Mouse (Mus musculus): Measurements from ENCODE around the gene Hrct1. TPM values are rescaled to one million over a fixed set of nuclear protein-coding genes. Genes with fewer than 3 reads are reported as not detected.
A peak's percentile ranks its signal among the peaks of the same experiment; 100 is the strongest.

Gene Hrct1
- 1.1 and 1.3 TPM in 2 replicates for polyA plus RNA-seq (2015; fragmentation: Nextera tagmentation; extraction: Ambion mirVana)

GRCm38 (mm10) chr4:43726995-43727394 lies at the start of gene Hrct1:
Hrct1 (plus strand) TSS chr4:43727188.
- Histone ChIP-seq H3K36me3 (ENCODE audit: insufficient read depth, low read length) (no peaks in the 10 kb centered on the region), H3K9ac (replicated peaks; ENCODE audit: low read length) (no peak within 1 kb of the TSS; the same call in 1 of the 2 replicates), H3K4me3 (ENCODE audit: low read length) (no peak within 1 kb of the TSS), H3K9me3 (ENCODE audit: low read length) (no peaks in the 10 kb centered on the region), H3K27me3 (ENCODE audit: insufficient read depth, low read length) (no peaks in the 10 kb centered on the region), H3K4me1 (ENCODE audit: insufficient read depth, low read length) (peaks cover 31% of the 10 kb centered on the region), H3K27ac (ENCODE audit: low read length) (peak within 1 kb of the TSS; percentile 84), H3K4me2 (replicated peaks; ENCODE audit: low read depth, low read length) (no peak within 1 kb of the TSS)
- ATAC-seq (ENCODE audit: low FRiP score, low TSS enrichment) = peak; percentile 78
- WGBS = 30% methylated on average over 3 of the region's 3 CpGs

- WGBS = 89% methylated on average over 6 of the region's 6 CpGs
- H3K27me3 ChIP-seq (ENCODE audit: insufficient read depth, low read length) = no peaks in the 10 kb centered on the region
- H3K27ac ChIP-seq (ENCODE audit: low read length) = no peak overlapping the region
- ATAC-seq (ENCODE audit: low FRiP score, low TSS enrichment) = no peak
- H3K4me1 ChIP-seq (ENCODE audit: insufficient read depth, low read length) = no peaks in the 10 kb centered on the region
- H3K4me3 ChIP-seq (ENCODE audit: low read length) = no peak overlapping the region
- no peak overlapping the region for H3K4me2 ChIP-seq (replicated peaks; ENCODE audit: low read depth, low read length)
- H3K9ac ChIP-seq (replicated peaks; ENCODE audit: low read length) = no peak overlapping the region
- no peaks in the 10 kb centered on the region for H3K9me3 ChIP-seq (ENCODE audit: low read length)
- H3K36me3 ChIP-seq (ENCODE audit: insufficient read depth, low read length) = no peaks in the 10 kb centered on the region; the same call in 1 of the 2 replicates
Observed at GRCm38 (mm10) chr4:43678541-43678940, 48.4 kb upstream of the Hrct1 start.

GRCm38 (mm10) chr4:43679416-43680043 lies 47.5 kb upstream of the Hrct1 start:
- WGBS = 82% methylated on average over 7 of the region's 7 CpGs

GRCm38 (mm10) chr4:43690021-43690420 lies 37.0 kb upstream of the Hrct1 start:
- Histone ChIP-seq H3K36me3 (ENCODE audit: insufficient read depth, low read length) (0 out of 2 replicates have a peak, but pooled peaks cover 4% of the 10 kb centered on the region), H3K4me1 (ENCODE audit: insufficient read depth, low read length) (peaks cover under 1% of the 10 kb centered on the region; the same call in 1 of the 2 replicates), H3K4me2 (replicated peaks; ENCODE audit: low read depth, low read length) (no peak overlapping the region), H3K27me3 (ENCODE audit: insufficient read depth, low read length) (no peaks in the 10 kb centered on the region), H3K27ac (ENCODE audit: low read length) (no peak overlapping the region), H3K4me3 (ENCODE audit: low read length) (no peak overlapping the region), H3K9ac (replicated peaks; ENCODE audit: low read length) (no peak overlapping the region), H3K9me3 (ENCODE audit: low read length) (no peaks in the 10 kb centered on the region)
- ATAC-seq (ENCODE audit: low FRiP score, low TSS enrichment) = no peak
- WGBS = 93% methylated on average over 17 of the region's 17 CpGs

More at GRCm38 (mm10) chr4:43679416-43680043, 47.5 kb upstream of the Hrct1 start:
- Histone ChIP-seq H3K9ac (replicated peaks; ENCODE audit: low read length) (no peak overlapping the region), H3K27ac (ENCODE audit: low read length) (no peak overlapping the region), H3K27me3 (ENCODE audit: insufficient read depth, low read length) (no peaks in the 10 kb centered on the region), H3K36me3 (ENCODE audit: insufficient read depth, low read length) (no peaks in the 10 kb centered on the region; the same call in 1 of the 2 replicates), H3K4me3 (ENCODE audit: low read length) (no peak overlapping the region), H3K4me1 (ENCODE audit: insufficient read depth, low read length) (no peaks in the 10 kb centered on the region), H3K4me2 (replicated peaks; ENCODE audit: low read depth, low read length) (no peak overlapping the region), H3K9me3 (ENCODE audit: low read length) (no peaks in the 10 kb centered on the region)
- ATAC-seq (ENCODE audit: low FRiP score, low TSS enrichment) = no peak

GRCm38 (mm10) chr4:43691026-43691425 lies 36.0 kb upstream of the Hrct1 start:
- no peak overlapping the region for H3K4me2 ChIP-seq (replicated peaks; ENCODE audit: low read depth, low read length)
- H3K9me3 ChIP-seq (ENCODE audit: low read length) = no peaks in the 10 kb centered on the region
- WGBS = 80% methylated on average over 5 of the region's 5 CpGs
- H3K4me1 ChIP-seq (ENCODE audit: insufficient read depth, low read length) = peaks cover 6% of the 10 kb centered on the region
- no peak overlapping the region for H3K27ac ChIP-seq (ENCODE audit: low read length)
- no peak overlapping the region for H3K9ac ChIP-seq (replicated peaks; ENCODE audit: low read length)
- H3K27me3 ChIP-seq (ENCODE audit: insufficient read depth, low read length) = no peaks in the 10 kb centered on the region
- H3K4me3 ChIP-seq (ENCODE audit: low read length) = no peak overlapping the region
- H3K36me3 ChIP-seq (ENCODE audit: insufficient read depth, low read length) = no peaks in the 10 kb centered on the region
- ATAC-seq (ENCODE audit: low FRiP score, low TSS enrichment) = no peak

GRCm38 (mm10) chr4:43693806-43694241 lies 33.2 kb upstream of the Hrct1 start:
- Histone ChIP-seq H3K27me3 (ENCODE audit: insufficient read depth, low read length) (no peaks in the 10 kb centered on the region), H3K36me3 (ENCODE audit: insufficient read depth, low read length) (no peaks in the 10 kb centered on the region), H3K27ac (ENCODE audit: low read length) (no peak overlapping the region), H3K4me2 (replicated peaks; ENCODE audit: low read depth, low read length) (no peak overlapping the region), H3K4me1 (ENCODE audit: insufficient read depth, low read length) (peaks cover 6% of the 10 kb centered on the region), H3K9me3 (ENCODE audit: low read length) (no peaks in the 10 kb centered on the region), H3K9ac (replicated peaks; ENCODE audit: low read length) (no peak overlapping the region), H3K4me3 (ENCODE audit: low read length) (no peak overlapping the region)
- 71% methylated on average over 5 of the region's 5 CpGs for WGBS
- ATAC-seq (ENCODE audit: low FRiP score, low TSS enrichment) = no peak

GRCm38 (mm10) chr4:43694439-43695248 lies 32.3 kb upstream of the Hrct1 start:
- Histone ChIP-seq H3K27me3 (ENCODE audit: insufficient read depth, low read length) (no peaks in the 10 kb centered on the region), H3K36me3 (ENCODE audit: insufficient read depth, low read length) (no peaks in the 10 kb centered on the region), H3K9me3 (ENCODE audit: low read length) (no peaks in the 10 kb centered on the region), H3K4me3 (ENCODE audit: low read length) (no peak overlapping the region), H3K4me2 (replicated peaks; ENCODE audit: low read depth, low read length) (no peak overlapping the region), H3K27ac (ENCODE audit: low read length) (no peak overlapping the region), H3K9ac (replicated peaks; ENCODE audit: low read length) (no peak overlapping the region), H3K4me1 (ENCODE audit: insufficient read depth, low read length) (peaks cover 6% of the 10 kb centered on the region)
- WGBS = 86% methylated on average over 1 of the region's 1 CpGs
- no peak for ATAC-seq (ENCODE audit: low FRiP score, low TSS enrichment)

GRCm38 (mm10) chr4:43695249-43695671 lies 31.7 kb upstream of the Hrct1 start:
- Histone ChIP-seq H3K36me3 (ENCODE audit: insufficient read depth, low read length) (no peaks in the 10 kb centered on the region), H3K4me3 (ENCODE audit: low read length) (no peak overlapping the region), H3K9me3 (ENCODE audit: low read length) (no peaks in the 10 kb centered on the region), H3K27ac (ENCODE audit: low read length) (no peak overlapping the region), H3K4me2 (replicated peaks; ENCODE audit: low read depth, low read length) (no peak overlapping the region), H3K9ac (replicated peaks; ENCODE audit: low read length) (no peak overlapping the region), H3K4me1 (ENCODE audit: insufficient read depth, low read length) (peaks cover 6% of the 10 kb centered on the region), H3K27me3 (ENCODE audit: insufficient read depth, low read length) (no peaks in the 10 kb centered on the region)
- peak; percentile 69; the same call in 1 of the 2 replicates for ATAC-seq (ENCODE audit: low FRiP score, low TSS enrichment)
- 29% methylated on average over 9 of the region's 9 CpGs for WGBS

GRCm38 (mm10) chr4:43696561-43696960 lies 30.4 kb upstream of the Hrct1 start:
- no peak overlapping the region for H3K4me3 ChIP-seq (ENCODE audit: low read length)
- 92% methylated on average over 13 of the region's 13 CpGs for WGBS
- H3K36me3 ChIP-seq (ENCODE audit: insufficient read depth, low read length) = no peaks in the 10 kb centered on the region
- no peak overlapping the region for H3K4me2 ChIP-seq (replicated peaks; ENCODE audit: low read depth, low read length)
- ATAC-seq (ENCODE audit: low FRiP score, low TSS enrichment) = no peak
- peaks cover 6% of the 10 kb centered on the region for H3K4me1 ChIP-seq (ENCODE audit: insufficient read depth, low read length)
- H3K27me3 ChIP-seq (ENCODE audit: insufficient read depth, low read length) = no peaks in the 10 kb centered on the region
- H3K9me3 ChIP-seq (ENCODE audit: low read length) = no peaks in the 10 kb centered on the region
- H3K9ac ChIP-seq (replicated peaks; ENCODE audit: low read length) = no peak overlapping the region
- no peak overlapping the region for H3K27ac ChIP-seq (ENCODE audit: low read length)

- Histone ChIP-seq H3K4me1 (ENCODE audit: insufficient read depth, low read length) (0 out of 2 replicates have a peak, but pooled peaks cover 4% of the 10 kb centered on the region), H3K4me2 (replicated peaks; ENCODE audit: low read depth, low read length) (no peak within 1 kb of the TSS), H3K9me3 (ENCODE audit: low read length) (no peaks in the 10 kb centered on the region), H3K4me3 (ENCODE audit: low read length) (no peak within 1 kb of the TSS), H3K36me3 (ENCODE audit: insufficient read depth, low read length) (no peaks in the 10 kb centered on the region), H3K27ac (ENCODE audit: low read length) (no peak within 1 kb of the TSS), H3K27me3 (ENCODE audit: insufficient read depth, low read length) (no peaks in the 10 kb centered on the region), H3K9ac (replicated peaks; ENCODE audit: low read length) (no peak within 1 kb of the TSS)
- WGBS = 87% methylated on average over 6 of the region's 6 CpGs
- no peak for ATAC-seq (ENCODE audit: low FRiP score, low TSS enrichment)
Observed at GRCm38 (mm10) chr4:43700707-43701106, 26.3 kb upstream of the Hrct1 start, which contains the start of gene Olfr70. Olfr70 (minus strand) TSS chr4:43700807.
